Mouse (Mus musculus) G1E (cell line): ENCODE data around the gene Nhsl2.

ENCODE experiments used
- CTCF ChIP-seq: IDR thresholded peaks from 2 replicates; pipeline ENCODE4 v1.5.1; 2012; ENCODE audit warnings: low read depth, low read length, inconsistent platforms, mixed read lengths
- GATA1 ChIP-seq: IDR thresholded peaks from 2 replicates; pipeline ENCODE4 v1.6.1; 2012; ENCODE audit warnings: borderline replicate concordance, low read length, inconsistent platforms, mixed read lengths
- TAL1 ChIP-seq: conservative IDR thresholded peaks from 2 replicates; pipeline ENCODE4 v1.6.1; 2012; ENCODE audit warnings: low read depth, low read length, inconsistent platforms, mixed read lengths

- TF ChIP-seq TAL1 (no peak), CTCF (no peak), GATA1 (no peak)
Measured at GRCm38 (mm10) chrX:102065213-102065775, 216.1 kb downstream of the Nhsl2 start.
